Mouse (Mus musculus) kidney, adult 10 weeks (tissue): Measurements from ENCODE around the gene Ptrh1. TPM values are rescaled to one million over a fixed set of nuclear protein-coding genes. Genes with fewer than 3 reads are reported as not detected.

Experiments
- polyA plus RNA-seq: library from polyadenylated mRNA; stranded (reverse); fragments of 350-450 nt; fragmentation: Illumina TruSeq; extraction: RNeasy Lipid Tissue Mini Kit (QIAGEN cat#74804); gene quantifications from one replicate; pipeline ENCODE4 v1.2.3, GENCODE M21; 2014; ENCODE audit warnings: low read depth, low replicate concordance

Ptrh1 gene
- 0.53 TPM for polyA plus RNA-seq

DNA sequence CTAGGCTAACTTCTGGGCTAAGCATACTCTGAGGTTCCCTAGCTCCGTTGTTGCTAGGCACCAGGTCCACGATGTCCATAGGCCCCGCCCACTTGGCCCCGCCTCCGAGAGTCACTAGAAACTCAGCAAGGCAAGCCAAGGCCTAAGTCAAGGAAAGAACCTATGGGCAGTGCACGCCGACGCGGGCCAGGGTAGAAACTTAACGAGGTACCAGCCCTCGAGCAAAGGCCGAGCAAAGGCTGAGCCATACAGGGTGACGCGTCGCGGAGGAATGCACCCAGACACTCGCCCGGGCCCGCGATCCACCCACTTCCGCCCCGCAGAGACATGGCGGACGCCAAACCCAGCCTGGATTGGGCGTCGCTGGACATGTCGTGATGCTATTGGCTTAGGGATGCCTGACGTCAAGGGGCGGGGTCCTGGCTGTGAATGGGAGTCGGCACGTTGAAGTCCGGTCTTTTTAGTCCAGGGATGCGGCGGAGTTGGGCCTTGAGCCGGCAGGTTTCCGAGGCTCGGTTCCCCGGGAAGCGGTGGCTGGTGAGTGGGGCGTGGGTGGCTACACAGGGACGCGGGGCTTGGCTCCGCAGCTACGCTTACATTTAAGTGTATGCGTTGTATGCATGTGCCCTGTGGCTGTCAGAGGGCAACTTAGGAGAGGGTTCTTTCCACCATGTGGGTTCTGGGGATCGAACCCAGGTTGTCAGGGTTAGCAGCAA is at the start of gene Ptrh1, which contains the start of gene Ttc16:
Gene Ptrh1, plus strand, starts transcription at position 428 of the 716 bp plus-strand sequence.
Gene Ttc16, minus strand, starts transcription at position 275 of the 716 bp plus-strand sequence.

DNA sequence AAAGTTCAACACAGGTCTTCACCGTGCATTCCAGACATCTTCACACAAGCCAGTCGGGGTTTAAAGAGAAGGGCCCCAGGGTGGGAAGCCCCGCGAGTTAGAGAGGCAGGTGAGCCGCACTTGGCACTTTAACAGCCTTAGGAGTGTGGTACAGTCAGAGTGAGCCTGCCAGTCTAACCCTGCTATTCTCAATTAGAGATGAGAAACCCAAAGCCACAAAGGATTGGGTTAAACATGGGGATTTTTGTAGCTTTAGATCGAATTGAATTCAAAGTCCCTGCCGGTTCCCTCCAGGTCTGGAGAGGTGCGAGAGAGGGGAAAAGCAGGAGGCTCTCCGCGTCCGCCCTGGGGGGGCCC is 34.7 kb upstream of the Ptrh1 start, which contains the start of gene 6330409D20Rik:
Gene 6330409D20Rik, minus strand, starts transcription at position 101 of the 357 bp plus-strand sequence.

GRCm38 (mm10) chr2:32757056-32757845 is 18.3 kb upstream of the Ptrh1 start, which contains the start of gene Tor2a:
TSS of gene Tor2a (plus strand) at chr2:32757234.

GRCm38 (mm10) chr2:32784048-32784681 is 8.6 kb downstream of the Ptrh1 start, which contains the start of gene Cfap157:
TSS of gene Cfap157 (minus strand) at chr2:32784428.

Other genes starting within 250 kb of the Ptrh1 start
- 8.8 TPM for gene Fam102a, start 240.5 kb upstream of the Ptrh1 start, polyA plus RNA-seq
- 1.7 TPM for gene Dpm2, start 204.9 kb upstream of the Ptrh1 start, polyA plus RNA-seq
- not detected for gene Pip5kl1, start 201.0 kb upstream of the Ptrh1 start, polyA plus RNA-seq
- not detected for gene 9430097D07Rik, start 200.1 kb upstream of the Ptrh1 start, polyA plus RNA-seq
- gene St6galnac4, start 188.7 kb upstream of the Ptrh1 start, polyA plus RNA-seq: 0.49 TPM
- 1.4 TPM for gene St6galnac6, start 176.1 kb upstream of the Ptrh1 start, polyA plus RNA-seq
- gene Ak1, start 154.0 kb upstream of the Ptrh1 start, polyA plus RNA-seq: 3.7 TPM
- 6.9 TPM for gene Eng, start 129.2 kb upstream of the Ptrh1 start, polyA plus RNA-seq
- 3.5 TPM for gene Fpgs, start 71.6 kb upstream of the Ptrh1 start, polyA plus RNA-seq
- 42.3 TPM for gene Cdk9, start 62.7 kb upstream of the Ptrh1 start, polyA plus RNA-seq
- gene Sh2d3c, start 54.7 kb upstream of the Ptrh1 start, polyA plus RNA-seq: not detected
- gene 6330409D20Rik, start 34.8 kb upstream of the Ptrh1 start, polyA plus RNA-seq: not detected
- 0.85 TPM for gene Tor2a, start 18.6 kb upstream of the Ptrh1 start, polyA plus RNA-seq
- gene Ttc16, start 153 bp upstream of the Ptrh1 start, polyA plus RNA-seq: not detected
- not detected for gene Cfap157, start 8.6 kb downstream of the Ptrh1 start, polyA plus RNA-seq
- gene Stxbp1, start 71.5 kb downstream of the Ptrh1 start, polyA plus RNA-seq: 2.1 TPM
- 1.1 TPM for gene Fam129b, start 100.3 kb downstream of the Ptrh1 start, polyA plus RNA-seq
- gene Rpl12, start 185.8 kb downstream of the Ptrh1 start, polyA plus RNA-seq: 88.9 TPM
- gene Lrsam1, start 185.8 kb downstream of the Ptrh1 start, polyA plus RNA-seq: 3.9 TPM
- gene Slc2a8, start 206.3 kb downstream of the Ptrh1 start, polyA plus RNA-seq: not detected